Mouse (Mus musculus): ENCODE data around the gene Ppara.

Ppara gene

DNA sequence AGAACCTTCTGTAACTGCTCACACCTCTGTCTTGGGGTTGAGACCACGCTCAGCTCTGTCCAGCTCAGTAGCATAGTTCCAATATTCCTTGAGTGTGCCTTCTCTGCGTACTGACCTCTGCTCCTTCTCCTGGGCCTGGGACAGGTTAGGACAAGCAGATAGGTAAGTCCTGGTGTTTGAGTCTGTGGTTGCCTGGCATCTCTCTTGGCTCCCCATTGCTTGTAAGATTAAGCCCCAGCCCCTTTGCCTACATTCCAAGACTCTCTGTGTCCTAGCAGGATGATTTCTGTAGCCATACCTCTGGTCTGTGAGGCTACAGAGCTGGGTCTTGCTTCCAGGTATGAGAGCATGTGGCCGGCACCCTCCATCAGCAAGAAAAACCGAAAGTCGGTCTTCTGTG lies 6.6 kb upstream of the Ppara start:
- DNase-seq (ENCODE audit: low spot score): peak; percentile 44

DNA sequence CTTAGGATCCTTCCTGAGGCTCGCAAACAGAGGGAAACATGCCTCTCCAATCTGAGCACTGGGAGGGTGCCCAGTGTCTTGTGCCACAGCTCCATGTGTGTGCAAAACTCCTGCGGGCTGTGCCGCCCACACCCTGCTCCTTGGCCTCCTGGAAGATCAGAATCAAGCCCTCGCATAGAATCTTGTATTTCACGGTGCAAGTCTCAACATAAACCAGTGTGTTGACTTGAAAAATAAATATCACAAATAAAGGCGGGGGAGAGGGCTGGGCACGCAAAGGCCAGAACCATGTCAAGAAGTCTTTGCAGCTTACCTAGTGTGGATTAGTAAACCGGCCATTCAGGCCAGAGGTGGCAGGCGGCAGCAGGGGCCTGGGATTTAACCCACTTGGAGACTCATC lies 5.5 kb upstream of the Ppara start:
- peak; percentile 65 for DNase-seq (ENCODE audit: low spot score)

DNA sequence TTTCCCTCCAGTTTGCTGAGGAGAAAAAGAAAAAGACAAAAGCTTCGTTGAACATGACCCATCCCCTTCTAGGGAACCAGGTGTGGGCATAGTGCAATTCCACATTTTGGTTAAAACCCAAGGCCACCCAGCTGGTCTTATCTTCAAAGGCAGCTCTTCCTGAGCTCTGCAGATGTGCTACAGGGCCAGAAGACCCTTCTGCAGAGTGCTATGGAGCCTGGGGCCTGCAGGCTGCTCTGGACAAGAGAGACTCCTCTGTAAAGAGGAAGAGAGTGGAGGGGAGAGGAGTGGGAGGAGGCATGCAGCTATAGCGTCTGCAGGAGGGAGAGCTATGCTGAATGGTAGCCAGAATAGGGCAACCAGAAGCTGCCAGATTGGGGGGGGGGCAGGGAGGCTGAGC lies 4.8 kb upstream of the Ppara start:
- DNase-seq (ENCODE audit: low spot score): no peak

DNA sequence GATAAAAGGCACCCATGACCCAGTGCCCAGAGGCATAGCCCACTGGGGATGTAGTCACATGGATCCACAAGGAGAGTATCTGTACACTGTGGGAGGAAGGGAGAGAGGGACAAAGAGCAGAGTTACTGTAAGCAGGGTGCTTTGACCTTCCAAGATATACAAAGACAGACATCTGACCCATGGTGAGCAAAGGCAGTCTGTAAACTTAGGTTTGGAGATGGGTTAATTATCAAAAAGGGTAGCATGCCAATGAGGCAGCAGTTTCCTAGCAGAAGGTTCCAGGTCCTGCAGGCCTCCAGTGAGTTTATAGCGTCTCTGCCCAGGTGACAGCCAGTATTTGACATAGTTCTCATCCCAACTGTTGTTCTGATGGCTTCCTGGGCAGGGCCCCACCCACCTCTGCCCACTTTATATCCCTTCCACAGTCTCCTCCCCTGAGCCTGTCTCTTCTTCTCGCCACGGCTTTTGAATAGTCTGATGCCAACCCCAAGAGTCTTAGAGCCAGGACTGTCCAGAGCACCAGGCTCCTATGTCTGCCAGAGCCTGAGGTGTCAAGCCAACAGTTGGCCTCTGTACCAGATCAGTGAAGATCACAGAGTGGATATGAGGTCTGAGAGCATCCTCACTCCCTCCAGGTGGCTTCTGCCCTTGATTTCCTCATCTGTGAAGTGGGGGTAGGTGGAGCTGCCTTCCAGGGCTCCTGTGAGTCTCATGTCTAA lies 2.7 kb upstream of the Ppara start:
- no peak for DNase-seq (ENCODE audit: low spot score)

DNA sequence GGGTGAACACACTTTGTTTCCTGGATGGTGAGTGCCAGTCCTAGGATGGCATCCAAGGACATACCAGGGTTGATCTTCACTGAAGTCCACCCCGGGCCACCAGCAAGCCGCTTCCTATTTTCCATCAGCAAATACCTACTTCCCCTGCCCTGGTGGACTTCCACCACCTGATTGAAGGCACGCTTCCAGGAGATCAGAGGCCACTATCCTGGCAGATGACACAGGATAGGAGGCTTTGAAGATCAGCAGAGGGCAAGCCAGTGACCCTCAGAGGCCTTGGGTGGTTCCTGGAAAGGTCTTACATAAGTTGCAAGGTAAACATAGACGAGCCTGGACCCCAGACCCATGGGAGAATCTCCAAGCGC lies 2.2 kb upstream of the Ppara start:
- no peak for DNase-seq (ENCODE audit: low spot score)

DNA sequence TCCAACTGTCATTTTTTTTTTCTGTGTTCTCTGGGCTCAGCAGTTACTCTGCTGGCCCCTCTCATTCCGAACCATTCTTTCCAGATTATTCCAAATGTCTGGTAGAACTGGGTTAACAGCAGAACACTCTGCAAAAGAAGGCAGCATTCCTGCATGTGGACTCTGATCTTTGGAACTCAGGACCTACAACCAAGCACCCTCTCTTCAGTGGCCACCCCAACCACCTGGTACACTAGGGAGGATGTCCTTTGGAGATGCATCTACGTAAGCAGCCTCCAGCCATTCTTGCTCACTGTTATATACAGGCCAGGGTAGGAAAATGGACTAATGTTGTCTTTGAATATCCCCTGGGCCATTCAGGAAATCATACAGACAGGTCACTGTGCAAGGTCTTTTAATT lies 1.1 kb upstream of the Ppara start:
- no peak for DNase-seq (ENCODE audit: low spot score)

DNA sequence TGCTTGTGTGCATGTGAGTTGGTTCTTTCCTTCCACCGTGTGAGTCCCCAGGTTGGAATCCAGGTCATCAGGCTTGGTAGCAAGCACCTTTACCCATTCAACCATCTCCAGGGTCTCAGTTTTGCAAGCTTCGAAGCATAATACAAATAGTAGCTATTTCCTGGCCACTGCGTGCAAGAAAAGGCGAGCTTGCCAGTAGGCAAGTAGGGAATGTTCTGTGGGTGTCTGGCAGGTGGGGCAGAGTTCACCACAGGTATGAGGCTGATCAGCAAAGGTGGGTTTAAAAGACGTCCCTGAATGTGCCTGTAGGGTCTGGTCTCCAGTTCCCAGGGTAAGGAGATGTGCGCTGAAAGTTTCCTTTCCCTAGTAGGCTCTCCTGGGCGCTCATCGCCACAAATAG lies 635 bp upstream of the Ppara start:
- no peak for DNase-seq (ENCODE audit: low spot score)

DNA sequence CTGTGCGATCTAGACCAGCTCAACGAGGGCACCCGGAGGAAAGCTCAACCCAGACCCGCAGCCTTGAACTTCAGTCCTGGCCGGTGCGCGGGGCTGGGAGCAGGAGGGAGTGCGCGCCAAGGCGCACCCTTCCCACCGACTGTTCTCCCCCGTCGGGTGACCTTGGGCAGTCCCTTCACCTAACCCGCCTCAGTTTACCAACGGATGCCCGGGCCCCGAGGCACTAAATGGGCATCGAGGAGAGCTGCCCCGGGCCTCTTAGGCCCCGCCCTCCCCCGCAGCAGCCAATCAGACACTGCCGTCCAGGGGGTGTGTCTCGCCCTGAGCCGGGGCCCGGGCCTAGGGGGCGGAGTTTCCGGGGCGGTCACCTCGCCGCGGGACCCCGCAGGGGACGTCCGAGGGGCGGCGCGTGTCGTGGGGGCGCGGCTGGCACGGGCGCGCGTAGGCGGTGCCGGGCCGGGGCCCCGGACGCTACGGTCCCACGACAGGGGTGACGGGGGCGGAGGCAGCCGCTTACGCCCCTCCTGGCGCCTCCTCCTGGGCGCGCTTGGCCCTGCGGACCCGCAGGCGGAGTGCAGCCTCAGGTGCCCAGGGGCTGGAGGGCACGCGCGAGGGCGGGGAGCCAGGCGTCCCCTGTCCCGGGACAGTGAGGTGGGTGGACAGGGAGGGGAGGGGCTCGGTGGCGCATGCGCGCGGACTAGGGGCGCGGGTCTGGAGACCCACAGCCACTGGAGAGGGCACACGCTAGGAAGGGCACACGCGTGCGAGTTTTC lies 466 bp downstream of the Ppara start:
- peak; percentile 98 for DNase-seq (ENCODE audit: low spot score)

DNA sequence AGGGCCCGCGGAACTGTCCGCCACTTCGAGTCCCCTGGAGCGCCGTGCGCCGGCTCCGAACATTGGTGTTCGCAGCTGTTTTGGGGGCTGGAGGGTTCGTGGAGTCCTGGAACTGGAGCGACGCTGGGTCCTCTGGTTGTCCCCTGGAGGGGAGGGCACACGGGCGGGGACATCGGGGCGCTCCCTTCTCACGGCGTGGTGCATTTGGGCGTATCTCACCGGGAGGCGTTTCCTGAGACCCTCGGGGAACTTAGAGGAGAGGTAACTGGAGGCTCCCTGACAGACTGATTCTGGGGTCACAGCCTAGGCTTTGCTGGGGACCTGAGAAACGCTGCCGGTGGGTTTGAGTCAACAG lies 1.0 kb downstream of the Ppara start:
- no peak for DNase-seq (ENCODE audit: low spot score)

DNA sequence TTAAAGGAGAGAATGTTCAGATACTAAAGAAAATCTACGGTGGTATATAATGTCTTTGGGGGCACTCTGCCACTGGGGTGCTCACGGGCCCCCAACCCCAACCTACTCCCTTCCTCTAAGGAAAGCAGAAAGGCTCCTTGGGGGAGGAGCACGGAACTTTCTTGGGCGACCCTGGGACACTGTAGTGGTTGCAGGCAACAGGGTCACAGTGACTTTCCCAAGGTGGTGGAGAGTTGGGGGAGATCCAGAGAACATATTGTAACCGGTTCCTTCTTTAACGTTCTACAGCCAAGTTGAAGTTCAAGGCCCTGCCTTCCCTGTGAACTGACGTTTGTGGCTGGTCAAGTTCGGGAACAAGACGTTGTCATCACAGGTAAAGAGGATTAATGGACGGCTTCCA lies 1.7 kb downstream of the Ppara start:
- DNase-seq (ENCODE audit: low spot score): no peak

DNA sequence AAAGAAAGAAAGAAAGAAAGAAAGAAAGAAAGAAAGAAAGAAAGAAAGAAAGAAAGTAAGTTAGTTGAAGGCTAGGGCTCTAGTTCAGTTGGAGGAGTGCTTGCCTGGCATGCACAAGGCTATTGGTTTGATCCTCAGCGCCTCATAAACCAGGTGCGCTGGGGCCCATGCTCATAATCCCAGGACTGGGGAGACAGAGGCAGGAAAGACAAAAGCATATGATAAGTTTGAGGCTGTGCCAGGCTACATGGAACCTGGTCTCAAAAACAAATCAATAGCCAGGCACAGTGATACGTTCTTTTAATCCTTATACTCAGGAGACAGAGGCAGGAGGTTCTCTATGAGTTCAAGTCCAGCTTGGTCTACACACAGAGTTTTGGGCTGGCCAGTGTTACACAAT lies 3.6 kb downstream of the Ppara start:
- DNase-seq (ENCODE audit: low spot score): no peak

DNA sequence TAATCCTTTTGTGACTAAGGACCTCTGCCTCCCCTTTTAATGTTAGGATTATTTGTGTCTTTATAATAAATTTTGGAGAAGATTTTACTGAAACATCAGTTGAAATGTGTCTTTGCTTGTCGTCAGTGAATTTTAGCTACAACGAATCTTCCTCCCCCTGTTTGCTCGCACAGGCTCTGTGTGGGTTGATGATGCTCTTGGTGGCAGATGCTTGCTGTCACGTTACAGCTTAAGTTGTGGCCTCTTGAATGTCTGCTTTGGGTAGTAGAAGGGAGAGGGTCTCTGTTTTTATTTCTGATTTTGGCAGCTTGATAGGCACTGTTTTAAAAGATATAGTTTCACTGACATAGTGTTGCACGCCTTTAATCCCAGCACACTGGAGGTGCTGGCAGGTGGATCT lies 4.2 kb downstream of the Ppara start:
- no peak for DNase-seq (ENCODE audit: low spot score)

DNA sequence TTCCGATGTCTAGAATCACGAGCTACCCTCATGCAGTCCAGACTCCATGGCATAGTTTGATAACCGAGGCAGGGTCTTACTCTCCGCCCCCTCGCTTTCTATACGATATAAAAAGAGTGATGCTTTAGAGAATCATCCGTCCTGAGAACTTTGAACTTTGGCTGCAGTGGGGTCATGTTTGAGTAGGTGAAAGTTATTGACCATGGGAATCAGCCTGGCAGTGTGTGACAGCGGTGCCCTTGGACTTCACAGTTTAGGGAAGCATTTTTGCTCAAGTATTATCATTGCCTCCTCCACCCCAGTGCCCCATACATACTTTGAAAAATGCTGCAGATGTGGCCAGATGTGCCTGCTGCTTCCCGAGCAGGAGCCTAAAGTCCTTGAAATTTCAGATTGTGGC lies 7.8 kb downstream of the Ppara start:
- no peak for DNase-seq (ENCODE audit: low spot score)

DNA sequence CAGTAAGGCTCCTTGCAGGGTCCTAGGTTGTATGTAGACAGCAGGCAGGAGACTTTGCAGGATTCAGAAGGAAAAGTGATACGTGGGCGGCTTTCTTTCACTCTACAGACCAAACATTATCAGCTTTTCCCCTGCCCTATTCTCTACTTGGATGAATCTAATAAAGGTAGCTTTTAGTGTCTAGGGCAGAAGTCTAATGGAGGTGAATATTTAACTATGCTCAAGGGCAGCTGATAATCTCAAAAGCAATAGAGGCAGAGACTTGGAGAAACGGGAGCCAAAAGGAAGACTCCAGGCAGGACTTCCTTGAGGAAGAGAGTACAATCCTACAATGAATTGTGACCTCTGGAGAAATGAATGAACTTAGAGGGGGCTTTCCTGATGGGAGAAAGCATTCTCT lies 9.2 kb downstream of the Ppara start:
- no peak for DNase-seq (ENCODE audit: low spot score)

DNA sequence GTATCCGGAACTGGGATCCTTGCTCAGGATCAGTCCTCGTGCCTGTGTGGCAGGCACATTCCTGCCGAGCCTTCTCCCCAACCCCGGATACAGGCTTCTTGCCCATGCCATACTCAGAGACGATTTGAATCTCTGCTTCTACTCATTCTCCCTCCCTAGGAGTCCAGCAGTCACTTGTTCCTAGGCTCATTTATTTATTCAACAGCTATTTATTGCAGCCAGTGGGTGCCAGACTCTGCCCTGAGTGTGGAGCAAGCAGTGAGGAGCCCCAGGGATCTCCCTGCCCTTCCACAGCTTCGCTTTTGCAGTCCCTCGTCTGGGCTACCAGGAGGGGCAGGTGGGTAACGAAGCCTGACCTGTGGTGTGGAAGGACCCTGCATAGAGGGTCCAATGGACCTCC lies 11.4 kb downstream of the Ppara start:
- no peak for DNase-seq (ENCODE audit: low spot score)

DNA sequence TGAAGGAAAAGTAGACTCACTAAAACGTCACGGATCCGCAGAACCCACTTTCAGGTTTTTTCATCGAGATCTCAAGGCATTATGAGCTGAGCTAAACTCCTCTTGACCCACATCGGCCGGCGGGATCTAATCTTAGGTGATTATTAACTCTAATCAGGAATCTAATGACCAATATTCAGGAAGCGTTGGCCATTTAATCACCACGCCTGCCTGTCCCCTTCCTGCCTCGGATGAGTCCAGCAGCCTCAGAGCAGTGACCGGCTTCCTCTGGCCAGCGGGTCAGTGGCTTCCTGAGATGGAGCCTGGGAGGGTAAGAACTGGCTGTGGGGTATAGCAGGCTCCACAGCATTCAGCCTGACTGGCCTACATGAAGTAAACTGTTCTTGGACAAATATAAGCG lies 11.9 kb downstream of the Ppara start:
- DNase-seq (ENCODE audit: low spot score): no peak

DNA sequence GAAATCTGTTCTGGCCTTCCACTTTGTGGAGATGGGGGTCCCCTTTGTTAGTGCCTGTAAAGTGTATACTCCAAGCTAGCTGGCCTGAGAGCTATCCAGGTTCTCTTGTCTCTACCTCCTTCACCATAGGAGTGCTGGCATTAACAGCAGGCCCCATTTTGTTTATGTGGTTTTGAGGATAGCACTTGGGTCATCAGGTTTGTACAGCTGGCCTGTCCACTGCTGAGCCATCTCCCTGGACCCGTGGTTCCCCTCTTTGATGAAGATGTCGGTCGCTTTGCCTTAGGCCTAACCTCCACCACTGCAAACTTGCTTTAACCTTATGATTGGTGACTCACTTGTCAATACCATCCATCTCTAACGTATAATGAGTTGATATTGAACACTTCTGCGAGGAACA lies 13.2 kb downstream of the Ppara start:
- DNase-seq (ENCODE audit: low spot score): no peak

DNA sequence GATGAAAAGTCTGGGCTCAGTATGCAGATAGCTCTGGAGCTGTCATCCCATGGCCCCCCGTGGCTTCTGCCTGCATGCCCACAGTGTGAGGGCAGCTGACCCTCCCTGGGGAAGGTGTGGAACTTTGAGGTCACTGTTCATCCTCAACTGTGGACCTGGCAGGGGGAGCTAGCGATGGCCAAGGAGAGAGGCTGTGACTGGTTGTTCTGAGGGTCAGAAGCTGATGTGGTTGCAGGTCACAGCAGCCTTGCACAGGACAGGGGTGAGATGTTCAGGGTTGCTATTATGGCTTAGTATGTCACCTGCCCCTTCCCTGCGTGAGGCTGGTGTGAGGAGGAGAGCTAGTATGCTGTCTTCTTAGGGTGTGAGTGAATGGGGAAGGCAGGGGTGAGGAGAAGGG lies 13.7 kb downstream of the Ppara start:
- no peak for DNase-seq (ENCODE audit: low spot score)

DNA sequence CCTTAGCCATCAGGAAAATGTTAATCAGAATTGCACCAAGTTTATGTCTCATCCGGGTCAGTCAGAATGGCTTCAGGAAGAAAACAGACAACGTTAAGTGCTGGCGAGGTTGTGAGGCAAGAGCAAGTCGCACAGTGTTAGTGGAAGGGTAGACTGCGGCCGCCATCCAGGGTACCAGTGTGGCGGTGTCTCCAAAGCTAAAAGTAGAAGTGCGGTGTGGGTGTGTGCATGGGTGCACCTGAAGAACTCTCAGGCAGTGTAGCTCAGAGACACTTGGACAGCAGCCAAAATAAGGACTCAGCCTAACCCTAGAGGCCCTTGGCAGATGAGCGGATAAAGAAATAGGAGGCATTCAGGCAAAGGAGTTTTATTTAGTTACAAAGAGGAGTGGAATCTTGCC lies 14.4 kb downstream of the Ppara start:
- no peak for DNase-seq (ENCODE audit: low spot score)

DNA sequence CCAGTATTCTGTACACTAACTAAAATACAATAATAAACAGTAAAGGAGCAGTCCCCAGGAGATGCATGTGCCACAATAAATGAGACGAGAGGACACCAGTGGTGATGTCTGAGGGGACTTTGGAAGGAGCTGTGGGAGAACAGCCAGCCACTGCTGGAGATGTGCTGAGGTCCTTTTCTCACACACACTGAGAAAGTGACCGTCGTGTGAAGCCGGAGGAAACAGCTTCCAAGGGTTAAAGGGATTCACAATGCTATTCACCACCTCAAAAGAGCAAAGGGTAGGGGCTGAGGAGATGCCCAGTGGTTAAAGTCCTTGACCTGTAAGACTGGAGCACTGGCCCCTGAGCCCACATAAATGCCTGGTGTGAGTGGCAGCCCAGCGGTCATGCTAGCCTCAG lies 15.3 kb downstream of the Ppara start:
- DNase-seq (ENCODE audit: low spot score): no peak

DNA sequence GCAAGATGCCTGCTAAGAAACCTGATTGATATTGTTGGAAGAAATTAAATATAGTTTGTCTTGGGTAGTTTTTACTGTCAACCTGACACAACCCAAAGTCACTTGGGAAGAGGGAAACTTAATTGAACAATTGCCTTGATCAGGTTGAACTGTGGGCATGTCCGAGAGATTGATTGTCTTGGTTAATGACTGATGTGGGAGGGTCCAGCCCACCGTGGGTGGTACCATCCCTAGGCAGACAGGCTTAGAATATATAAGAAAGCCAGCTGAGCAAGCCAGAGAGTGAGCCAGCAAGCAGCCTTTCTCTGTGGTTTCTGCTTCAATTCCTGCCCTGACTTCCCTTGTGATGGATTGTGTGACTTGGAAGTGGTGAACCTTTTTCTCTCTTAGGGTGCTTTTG lies 17.9 kb downstream of the Ppara start:
- DNase-seq (ENCODE audit: low spot score): no peak

DNA sequence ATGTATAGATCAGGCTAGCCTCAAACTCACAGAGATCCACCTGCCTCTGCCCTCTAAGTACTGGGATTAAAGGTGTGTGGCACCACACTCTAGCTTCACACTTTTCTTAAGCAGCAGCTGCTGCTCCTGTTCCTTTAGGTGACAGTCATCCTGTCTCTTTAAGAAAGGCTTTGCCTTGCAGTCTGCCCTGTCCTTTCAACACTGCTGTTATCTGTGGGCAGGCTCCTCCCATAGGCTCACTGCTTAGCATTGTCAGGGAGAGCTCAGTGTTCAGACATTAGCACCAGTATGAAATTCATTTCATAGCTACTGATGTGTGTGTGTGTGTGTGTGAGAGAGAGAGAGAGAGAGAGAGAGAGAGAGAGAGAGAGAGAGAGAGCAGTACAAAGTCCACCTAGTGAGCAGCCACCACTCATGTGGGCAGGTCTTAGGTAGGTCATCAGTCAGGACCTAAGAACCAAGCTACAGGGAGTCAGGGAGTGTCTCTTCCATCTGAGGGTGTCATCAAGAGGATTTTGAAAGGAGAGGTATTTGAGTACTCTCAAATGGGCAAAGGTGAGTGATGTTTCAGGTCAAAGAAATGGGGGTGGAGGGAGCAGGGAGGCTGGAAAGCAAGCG lies 19.4 kb downstream of the Ppara start:
- DNase-seq (ENCODE audit: low spot score): no peak

DNA sequence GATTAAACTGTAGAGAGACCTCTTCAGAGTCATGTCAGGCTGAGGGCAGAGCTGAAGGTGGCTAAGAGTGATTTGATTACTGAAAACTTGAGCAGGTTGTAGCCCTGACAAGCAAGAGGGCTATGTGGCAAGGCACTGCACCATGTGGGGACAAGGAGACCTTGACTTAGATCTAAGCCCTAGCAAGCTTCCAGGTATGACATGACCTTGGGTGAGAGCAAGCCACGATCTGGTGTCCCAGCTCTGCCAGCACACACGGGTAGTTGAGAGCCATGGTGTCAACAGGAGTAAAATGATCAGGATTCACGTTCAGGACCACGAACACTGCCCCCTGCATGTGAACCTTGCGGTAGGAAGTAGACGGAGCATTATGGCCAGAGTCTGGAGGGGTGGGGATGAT lies 20.4 kb downstream of the Ppara start:
- no peak for DNase-seq (ENCODE audit: low spot score)

DNA sequence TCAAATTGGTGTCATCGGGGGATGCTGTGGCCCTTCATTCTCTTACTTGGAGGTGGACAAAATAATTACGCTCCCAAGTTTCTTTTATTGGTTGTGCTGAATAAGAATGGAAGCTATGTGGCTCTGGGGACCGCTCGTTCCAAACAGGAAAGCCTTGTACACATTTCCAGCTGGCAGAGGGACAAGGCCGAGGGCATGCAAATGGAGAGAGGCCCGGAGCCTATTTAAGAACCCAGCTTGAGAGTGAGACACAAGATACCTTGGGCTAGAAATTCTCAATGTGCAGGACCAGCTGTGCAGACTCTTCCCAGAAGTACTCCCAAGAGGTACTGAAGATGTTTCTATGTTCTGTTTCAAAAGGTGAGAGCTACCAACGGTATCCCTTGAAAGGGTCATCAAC lies 21.8 kb downstream of the Ppara start:
- no peak for DNase-seq (ENCODE audit: low spot score)
